Mouse (Mus musculus) kidney, postnatal 0 days (tissue): Measurements from ENCODE around the gene Ttll5. TPM values are rescaled to one million over a fixed set of nuclear protein-coding genes. Genes with fewer than 3 reads are reported as not detected.

Experiments used
- ATAC-seq: fragments of 200-750 bp; cut with Nextera tagmentation; replicated peaks from 2 replicates; pipeline ENCODE4 v1.8.0; 2017; ENCODE audit warnings: low read depth, moderate number of reproducible peaks, moderate TSS enrichment, moderate library complexity; ENCODE audit not compliant: low FRiP score
- DNase-seq: peaks from one replicate; pipeline ENCODE4 v3.0.0-alpha.2; 2016; ENCODE audit warnings: low spot score
- H3K27ac ChIP-seq: fragments of 300-500 bp; sonication (generic); 2 replicates; pipeline ENCODE4 v1.5.1; 2014; ENCODE audit warnings: mild to moderate bottlenecking
- H3K27me3 ChIP-seq: fragments of 300-500 bp; sonication (generic); 2 replicates; pipeline ENCODE4 v1.6.1; 2014; ENCODE audit warnings: low read length, mixed read lengths; ENCODE audit not compliant: insufficient read depth
- H3K36me3 ChIP-seq: fragments of 300-500 bp; sonication (generic); 2 replicates; pipeline ENCODE4 v1.6.1; 2014; ENCODE audit warnings: low read length, mixed read lengths; ENCODE audit not compliant: insufficient read depth
- H3K4me1 ChIP-seq: fragments of 300-500 bp; sonication (generic); replicated peaks from 2 replicates; pipeline ENCODE4 v1.6.1; 2014; ENCODE audit warnings: antibody characterized with exemption, low read length, mixed read lengths; ENCODE audit not compliant: insufficient read depth
- H3K4me2 ChIP-seq: fragments of 300-500 bp; sonication (generic); 2 replicates; pipeline ENCODE4 v1.6.1; 2014; ENCODE audit warnings: mild to moderate bottlenecking, low read length, moderate library complexity, mixed read lengths
- H3K4me3 ChIP-seq: fragments of 300-500 bp; sonication (generic); replicated peaks from 2 replicates; pipeline ENCODE4 v1.5.1; 2014; ENCODE audit warnings: low read depth, low read length
- H3K9ac ChIP-seq: fragments of 300-500 bp; sonication (generic); 2 replicates; pipeline ENCODE4 v1.6.1; 2014; ENCODE audit warnings: low read depth, low read length
- H3K9me3 ChIP-seq: fragments of 300-500 bp; sonication (generic); replicated peaks from 2 replicates; pipeline ENCODE4 v1.6.1; 2016; ENCODE audit warnings: low read length, inconsistent platforms, mixed read lengths
- CTCF ChIP-seq: IDR thresholded peaks from 2 replicates; pipeline ENCODE4 v1.5.1; 2016; ENCODE audit warnings: antibody characterized with exemption, low read depth, mild to moderate bottlenecking, moderate library complexity
- WGBS: fragments of 180-500 bp; shearing (Covaris S2); extraction: QIAGEN DNeasy Blood & Tissue Kit; methylation state at CpG from one replicate; pipeline ENCODE4 v1.1.7; 2014; 5-methylcytosine and 5-hydroxymethylcytosine counted together
- polyA plus RNA-seq: library from polyadenylated mRNA; unstranded; fragments of >200 nt; fragmentation: Nextera tagmentation; extraction: Ambion mirVana; gene quantifications from 2 replicates; pipeline ENCODE4 v1.2.1, GENCODE M21; 2015

The Ttll5 gene
- polyA plus RNA-seq, 1 experiment from 2014 or later = 6.8 TPM

DNA sequence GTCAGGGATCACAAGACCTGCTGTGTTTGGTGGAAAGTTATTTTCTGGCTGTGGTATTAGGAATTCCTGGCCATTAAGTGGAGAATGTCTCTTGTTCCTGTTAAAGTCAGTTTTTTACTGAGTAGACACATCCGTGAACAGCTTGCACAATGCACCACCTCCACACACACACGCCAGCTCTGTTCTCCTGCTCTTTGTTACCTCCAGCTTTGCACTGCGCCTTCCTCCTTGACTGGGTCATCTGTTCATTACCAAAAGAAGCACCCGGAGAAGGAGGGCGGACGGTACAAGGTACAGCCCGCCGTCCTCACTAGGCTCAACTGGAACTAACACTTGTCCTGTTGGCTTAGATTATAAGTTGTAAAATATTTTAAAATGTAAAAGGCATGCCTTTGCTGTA lies 278.2 kb downstream of the Ttll5 start:
- WGBS = 71% methylated on average over 8 of the region's 8 CpGs
- H3K27me3 ChIP-seq = no peaks in the 10 kb centered on the region
- H3K9me3 ChIP-seq = no peaks in the 10 kb centered on the region
- DNase-seq (no peak), ATAC-seq (no peak)
- no peaks in the 10 kb centered on the region for H3K36me3 ChIP-seq
- no peak for TF ChIP-seq CTCF
- H3K9ac ChIP-seq = no peak overlapping the region
- H3K4me1 ChIP-seq = peaks cover 12% of the 10 kb centered on the region; the same call in 1 of the 2 replicates
- H3K4me3 ChIP-seq = no peak overlapping the region
- H3K4me2 ChIP-seq = no peak overlapping the region
- no peak overlapping the region; the same call in 1 of the 2 replicates for H3K27ac ChIP-seq

DNA sequence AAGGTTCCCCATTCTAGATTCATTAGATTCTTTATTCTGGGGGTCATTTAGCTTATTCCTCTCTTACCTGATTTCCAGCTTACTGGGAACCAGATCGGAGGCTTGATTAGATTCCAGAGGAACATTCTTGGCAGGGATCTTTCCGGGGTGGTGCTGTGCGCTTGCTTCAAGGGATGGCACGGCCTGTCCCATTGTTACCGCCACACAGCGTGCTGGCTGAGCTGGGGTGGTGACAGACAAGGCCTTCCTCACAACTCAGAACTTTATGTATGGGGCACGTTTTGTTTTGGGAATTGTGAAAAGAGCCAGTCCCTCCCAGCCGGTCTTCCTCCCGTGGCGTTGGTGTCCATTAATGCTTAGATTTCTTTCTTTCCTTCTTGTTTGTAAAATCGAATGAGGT lies 278.9 kb downstream of the Ttll5 start:
- no peaks in the 10 kb centered on the region for H3K36me3 ChIP-seq
- no peak overlapping the region for H3K4me2 ChIP-seq
- H3K4me3 ChIP-seq = no peak overlapping the region
- H3K27me3 ChIP-seq = no peaks in the 10 kb centered on the region
- peaks cover 12% of the 10 kb centered on the region; the same call in 1 of the 2 replicates for H3K4me1 ChIP-seq
- TF ChIP-seq CTCF = no peak
- peak overlapping the region; percentile 63; the same call in 1 of the 2 replicates for H3K27ac ChIP-seq
- 72% methylated on average over 11 of the region's 11 CpGs for WGBS
- H3K9ac ChIP-seq = no peak overlapping the region
- H3K9me3 ChIP-seq = no peaks in the 10 kb centered on the region
- no peak for DNase-seq
- no peak for ATAC-seq

DNA sequence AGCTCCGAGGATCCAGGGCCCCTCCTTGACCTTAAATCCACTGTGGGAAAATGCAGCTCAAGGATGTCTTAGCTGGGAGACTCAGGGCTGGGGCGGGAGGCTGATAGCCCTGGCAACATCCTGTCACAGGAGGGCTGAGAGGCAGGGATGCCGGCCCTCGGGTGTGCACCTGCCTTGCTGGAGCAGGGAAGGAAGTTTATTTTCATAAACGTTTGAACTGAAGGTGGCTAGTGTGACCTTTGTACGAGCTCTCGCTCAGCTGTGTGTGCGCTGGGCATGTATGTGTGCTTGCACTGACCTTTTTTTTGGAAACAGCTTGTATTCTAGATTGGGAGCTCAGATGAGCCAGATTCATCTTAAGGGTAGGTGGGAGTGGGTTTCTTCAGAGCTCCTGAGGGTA lies 279.4 kb downstream of the Ttll5 start:
- WGBS = 40% methylated on average over 8 of the region's 8 CpGs
- Histone ChIP-seq H3K4me1 (peaks cover 12% of the 10 kb centered on the region; the same call in 1 of the 2 replicates), H3K4me2 (no peak overlapping the region), H3K27me3 (no peaks in the 10 kb centered on the region), H3K4me3 (no peak overlapping the region), H3K9me3 (no peaks in the 10 kb centered on the region), H3K27ac (peak overlapping the region; percentile 63), H3K36me3 (no peaks in the 10 kb centered on the region), H3K9ac (no peak overlapping the region)
- ATAC-seq = no peak
- no peak for TF ChIP-seq CTCF
- no peak for DNase-seq

DNA sequence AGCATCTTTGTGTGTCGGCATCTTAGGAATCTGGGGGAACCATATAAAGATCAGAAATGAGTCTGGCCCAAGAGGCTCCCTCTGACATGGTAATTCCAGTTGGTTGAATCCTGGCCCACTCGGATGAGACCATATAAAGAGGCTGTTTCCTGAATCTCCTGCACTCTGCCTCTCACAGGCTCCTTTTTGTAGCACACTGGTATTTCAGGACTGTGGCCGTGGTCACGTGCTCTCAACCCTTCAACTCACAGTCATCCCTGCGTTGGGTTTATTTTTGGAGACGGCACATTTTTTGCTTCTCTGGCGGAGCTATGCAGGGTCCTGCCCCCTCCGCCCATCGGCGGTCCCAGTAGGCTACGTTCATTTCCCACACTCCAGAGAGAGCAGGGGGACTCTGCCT lies 279.8 kb downstream of the Ttll5 start:
- Histone ChIP-seq H3K4me3 (no peak overlapping the region), H3K9ac (no peak overlapping the region), H3K4me1 (peaks cover 12% of the 10 kb centered on the region; the same call in 1 of the 2 replicates), H3K36me3 (no peaks in the 10 kb centered on the region), H3K4me2 (no peak overlapping the region), H3K27me3 (no peaks in the 10 kb centered on the region), H3K27ac (peak overlapping the region; percentile 63), H3K9me3 (no peaks in the 10 kb centered on the region)
- peak; percentile 56 for DNase-seq
- TF ChIP-seq CTCF = no peak
- no peak for ATAC-seq
- WGBS = 63% methylated on average over 11 of the region's 11 CpGs

DNA sequence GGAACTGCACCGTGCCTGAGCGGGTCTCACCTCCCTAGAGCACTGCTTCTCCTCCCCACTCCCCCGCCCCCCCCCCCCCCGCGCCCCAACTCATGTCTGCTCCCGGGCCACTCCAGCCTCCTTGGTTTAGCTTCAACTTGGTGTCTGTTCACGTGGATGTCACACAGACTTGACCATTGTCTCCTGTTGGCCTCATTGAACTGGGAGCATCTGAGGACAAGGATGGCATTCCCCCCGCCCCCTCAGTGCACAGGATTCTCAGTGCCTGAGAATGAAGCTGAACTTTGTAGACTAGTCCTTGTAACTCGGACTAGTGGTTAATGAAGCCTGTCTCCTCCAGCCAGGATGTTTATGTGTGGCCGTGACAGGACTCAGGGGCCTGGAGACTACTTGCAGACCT lies 281.1 kb downstream of the Ttll5 start:
- 45% methylated on average over 7 of the region's 10 CpGs for WGBS
- ATAC-seq = peak; percentile 49

DNA sequence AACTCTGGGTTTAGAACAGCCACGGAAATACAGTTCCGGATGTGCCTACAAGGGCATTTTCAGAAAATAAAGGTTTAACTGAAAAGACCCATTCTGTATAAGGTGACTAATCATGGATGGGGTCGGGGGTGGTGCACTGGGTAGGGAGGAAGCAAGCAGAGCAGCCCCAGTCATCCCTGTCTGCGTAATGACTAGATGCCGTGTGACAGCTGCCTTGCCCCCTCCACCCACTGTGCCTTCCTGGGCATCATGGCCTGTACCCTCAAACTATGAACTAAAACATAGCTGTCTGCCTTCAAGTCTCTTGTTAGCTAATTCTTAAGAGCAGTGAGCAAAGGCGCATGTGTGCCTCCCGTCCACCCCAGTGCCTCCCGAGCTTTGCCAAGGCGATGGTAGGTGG lies 281.6 kb downstream of the Ttll5 start:
- H3K4me2 ChIP-seq = no peak overlapping the region
- DNase-seq (no peak), ATAC-seq (no peak)
- H3K9ac ChIP-seq = no peak overlapping the region
- no peaks in the 10 kb centered on the region for H3K9me3 ChIP-seq
- no peak overlapping the region for H3K4me3 ChIP-seq
- H3K27ac ChIP-seq = no peak overlapping the region
- 83% methylated on average over 9 of the region's 9 CpGs for WGBS
- no peak for TF ChIP-seq CTCF
- H3K27me3 ChIP-seq = no peaks in the 10 kb centered on the region
- no peaks in the 10 kb centered on the region for H3K36me3 ChIP-seq
- H3K4me1 ChIP-seq = peaks cover 12% of the 10 kb centered on the region; the same call in 1 of the 2 replicates

More for the DNA sequence above, 281.1 kb downstream of the Ttll5 start:
- no peaks in the 10 kb centered on the region for H3K27me3 ChIP-seq
- H3K36me3 ChIP-seq = no peaks in the 10 kb centered on the region
- H3K4me2 ChIP-seq = no peak overlapping the region
- H3K9me3 ChIP-seq = no peaks in the 10 kb centered on the region
- no peak overlapping the region for H3K4me3 ChIP-seq
- no peak overlapping the region for H3K9ac ChIP-seq
- no peak overlapping the region for H3K27ac ChIP-seq
- DNase-seq = peak; percentile 35
- peaks cover 12% of the 10 kb centered on the region; the same call in 1 of the 2 replicates for H3K4me1 ChIP-seq
- no peak for TF ChIP-seq CTCF

DNA sequence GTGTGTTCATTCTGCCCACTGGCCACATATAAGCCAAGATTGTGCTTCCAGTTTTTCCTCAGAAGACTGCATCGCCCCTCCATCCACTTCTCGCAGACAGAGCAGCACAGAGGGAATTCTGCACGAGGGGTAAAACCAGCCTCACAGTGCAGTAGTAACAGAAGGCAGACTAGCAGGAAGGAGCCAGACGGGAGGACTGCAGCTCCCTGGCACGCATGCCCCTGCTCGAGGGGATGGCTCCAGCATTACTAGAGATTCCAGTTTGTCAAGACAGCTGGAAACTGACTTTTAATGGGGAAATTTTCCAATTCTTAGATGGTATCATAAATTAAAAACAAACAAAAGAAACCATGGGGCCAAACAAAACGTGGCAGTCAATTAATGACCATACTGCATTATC lies 283.2 kb downstream of the Ttll5 start:
- WGBS = 73% methylated on average over 7 of the region's 7 CpGs
- H3K27me3 ChIP-seq = no peaks in the 10 kb centered on the region
- H3K4me1 ChIP-seq = peaks cover 12% of the 10 kb centered on the region; the same call in 1 of the 2 replicates
- H3K4me2 ChIP-seq = no peak overlapping the region
- ATAC-seq (no peak), DNase-seq (no peak)
- no peak overlapping the region for H3K27ac ChIP-seq
- no peaks in the 10 kb centered on the region for H3K36me3 ChIP-seq
- H3K9ac ChIP-seq = no peak overlapping the region
- H3K9me3 ChIP-seq = no peaks in the 10 kb centered on the region
- TF ChIP-seq CTCF = no peak
- no peak overlapping the region for H3K4me3 ChIP-seq
